Mouse (Mus musculus) heart, postnatal 0 days (tissue): ENCODE results near the gene Kif5a.

Source experiments
- CTCF ChIP-seq: IDR thresholded peaks from 2 replicates; pipeline ENCODE4 v1.5.1; 2016; ENCODE audit warnings: antibody characterized with exemption, control low read depth, low read depth
- EP300 ChIP-seq: IDR thresholded peaks from 2 replicates; pipeline ENCODE4 v1.6.1; 2016; ENCODE audit warnings: antibody characterized with exemption, low read depth

- TF ChIP-seq CTCF = no peak
- no peak for TF ChIP-seq EP300
Observed at GRCm38 (mm10) chr10:127176756-127177155, 86.4 kb downstream of the Kif5a start.
